ENCODE assay signal across 8 mouse cellular contexts in the genomic region with DNA sequence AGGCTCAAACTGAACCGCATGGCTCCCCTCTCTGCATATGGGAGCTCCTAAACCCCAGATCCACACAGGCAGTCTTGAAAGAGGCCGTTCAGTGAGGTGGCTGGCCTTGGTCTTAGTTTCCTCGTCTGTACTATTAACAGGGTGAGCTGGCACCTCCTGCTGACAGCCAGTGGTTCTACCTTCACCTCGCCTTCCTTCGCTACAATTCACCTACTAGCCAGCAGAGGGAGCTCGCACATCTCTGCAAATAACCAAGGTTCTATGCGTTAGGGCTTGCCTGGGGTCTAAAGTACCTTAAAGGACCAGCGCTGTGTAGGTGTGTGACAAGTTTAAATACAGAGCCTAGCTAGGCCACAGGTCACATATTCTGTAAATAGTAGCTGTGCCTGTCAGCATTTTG. TPM values are rescaled to one million over a fixed set of nuclear protein-coding genes. Genes with fewer than 3 reads are reported as not detected.
A peak's percentile ranks its signal among the peaks of the same experiment; 100 is the strongest.
DNase-seq lines count a peak whose midpoint lies in the region; ATAC-seq and TF ChIP-seq lines count a peak whose summit lies in the region.

No protein-coding gene starts in this region.

- no peaks in the 10 kb centered on the region for H3K27me3 ChIP-seq in forebrain, embryonic 15.5 days

- H3K4me1 ChIP-seq in ES-E14 (ENCODE audit: control insufficient read depth in 2 of 2, insufficient read depth in 2 of 2, low read length in 2 of 2, poor library complexity in 1 of 2), result peaks cover 0 to 2% of the 10 kb centered on the region in 2 experiments; a peak in 2 of 4 replicates
- peaks cover 12% of the 10 kb centered on the region for H3K4me1 ChIP-seq in forebrain, embryonic 15.5 days

- in situ Hi-C loops in ES-E14 (cut with MboI; ENCODE audit: low sequenced_read_pairs in 2 of 2, unreplicated experiment in 2 of 2), result loop anchor here in 1 of 2 experiments (10.0 kb wide), 1 partner anchor 172 kb away; the partner anchor contains the start of gene Ahcyl1

- TF ChIP-seq CTCF in layer of hippocampus, adult 2 months (conservative IDR thresholded peaks at IDR 0.05), result peak; percentile 100

- no peak overlapping the region for H3K4me3 ChIP-seq in ES-E14 (ENCODE audit: insufficient read depth in 1 of 2, low read depth in 1 of 2, low read length in 2 of 2, poor library complexity in 1 of 2, severe bottlenecking in 1 of 2)
- H3K4me3 ChIP-seq in forebrain, embryonic 15.5 days, result no peak overlapping the region
- no peak overlapping the region for H3K4me3 ChIP-seq in layer of hippocampus, adult 2 months

- no peak overlapping the region for H3K4me2 ChIP-seq in forebrain, embryonic 15.5 days (replicated peaks)

- WGBS in forebrain, embryonic 15.5 days, result 4% methylated on average over 8 of the region's 8 CpGs

- H3K36me3 ChIP-seq in ES-E14 (ENCODE audit: control insufficient read depth, insufficient read depth, low read length, poor library complexity, severe bottlenecking), result no peaks in the 10 kb centered on the region
- no peaks in the 10 kb centered on the region for H3K36me3 ChIP-seq in forebrain, embryonic 15.5 days

- DNase-seq in ES-E14 (ENCODE audit: low read depth, low spot score), result peak; percentile 93
- peak; percentile 71 for DNase-seq in cerebellum, adult 11 months
- DNase-seq in heart, postnatal 4 days, result peak; percentile 91
- DNase-seq in layer of hippocampus, adult 2 months (ENCODE audit: low spot score in 2 of 2), result peak; percentile 87 to 91
- peak; percentile 81 to 84 for DNase-seq in lung, adult 18-20 months
- DNase-seq in testis, postnatal 14 days (ENCODE audit: low spot score), result peak; percentile 78

- peak; percentile 49 for ATAC-seq in forebrain, embryonic 15.5 days (replicated peaks)
- ATAC-seq in neutrophil, adult 5-6 weeks (ENCODE audit: extremely low read depth, insufficient number of reproducible peaks, low FRiP score, poor library complexity, severe bottlenecking), result peak; percentile 85

- no peak overlapping the region; the same call in 1 of the 2 replicates for H3K27ac ChIP-seq in ES-E14 (ENCODE audit: insufficient read depth, low read depth, low read length, poor library complexity, severe bottlenecking)
- no peak overlapping the region for H3K27ac ChIP-seq in forebrain, embryonic 15.5 days (replicated peaks)
- peak overlapping the region; percentile 75 for H3K27ac ChIP-seq in layer of hippocampus, adult 2 months

- no peaks in the 10 kb centered on the region for H3K9me3 ChIP-seq in ES-E14 (ENCODE audit: control insufficient read depth, insufficient read depth, low read depth, low read length)
- H3K9me3 ChIP-seq in forebrain, embryonic 15.5 days, result no peaks in the 10 kb centered on the region

- H3K9ac ChIP-seq in ES-E14 (ENCODE audit: insufficient read depth, low read depth, low read length, poor library complexity, severe bottlenecking), result no peak overlapping the region; the same call in 1 of the 2 replicates
- no peak overlapping the region for H3K9ac ChIP-seq in forebrain, embryonic 15.5 days (replicated peaks)

TF ChIP-seq in ES-E14, 5 proteins besides CTCF, POLR2A, EP300 and RAD21:
- TF ChIP-seq ZC3H11A (IDR thresholded peaks at IDR 0.05; ENCODE audit: borderline replicate concordance, low read depth, low read length), result peak; percentile 75
- no peak for TF ChIP-seq CHD2 (IDR thresholded peaks at IDR 0.05; ENCODE audit: low read depth, low read length)
- no peak for TF ChIP-seq ZNF384 (IDR thresholded peaks at IDR 0.05; ENCODE audit: low read depth, low read length)
- TF ChIP-seq MAFK (IDR thresholded peaks at IDR 0.05; ENCODE audit: insufficient read depth, low read depth, low read length), result no peak

RNA-seq across cellular contexts. Expression of gene Eps8l3, which starts 9.9 kb away (rescaled TPM):
- total RNA-seq in ES-E14 (2012; rRNA removed), result not detected in 2 replicates
- polyA plus RNA-seq in forebrain, embryonic 15.5 days (2015; fragmentation: Nextera tagmentation; extraction: Ambion mirVana), result not detected in 2 replicates
- total RNA-seq in heart, postnatal 4 days (2021), result not detected
- not detected for total RNA-seq in layer of hippocampus, adult 2 months (2021)
- total RNA-seq in neutrophil, adult 5-6 weeks (2017), result not detected in 2 replicates

RNA-seq across cellular contexts. Expression of gene Gstm5, which starts 28.5 kb away (rescaled TPM):
- 12.2 and 20.7 TPM in 2 replicates for total RNA-seq in ES-E14 (2012; rRNA removed)
- 175 and 184 TPM in 2 replicates for polyA plus RNA-seq in forebrain, embryonic 15.5 days (2015; fragmentation: Nextera tagmentation; extraction: Ambion mirVana)
- 10 to 100 TPM; 48.2 to 50.6 TPM for total RNA-seq in heart, postnatal 4 days (2021)
- 100 to 1,000 TPM; 282 to 304 TPM for total RNA-seq in layer of hippocampus, adult 2 months (2021)
- 0.93 and 1.5 TPM in 2 replicates for total RNA-seq in neutrophil, adult 5-6 weeks (2017)
